Mouse (Mus musculus) layer of hippocampus, postnatal 25 days (tissue): ENCODE results near the gene 4932438A13Rik. TPM values are rescaled to one million over a fixed set of nuclear protein-coding genes. Genes with fewer than 3 reads are reported as not detected.

ENCODE experiments used
- DNase-seq, 2 experiments: peaks; one replicate each; pipeline ENCODE4 v3.0.0; 2022; ENCODE audit warnings: mixed read lengths in 2 of 2, low spot score in 1 of 2; ENCODE audit errors: extremely low spot score in 1 of 2
- total RNA-seq, 2 experiments: library from RNA; stranded (reverse); gene quantifications; 2 replicates each; pipeline ENCODE4 v1.2.3; 2021

Gene 4932438A13Rik
- total RNA-seq, result 10 to 100 TPM; 78.3 to 97.3 TPM

DNA sequence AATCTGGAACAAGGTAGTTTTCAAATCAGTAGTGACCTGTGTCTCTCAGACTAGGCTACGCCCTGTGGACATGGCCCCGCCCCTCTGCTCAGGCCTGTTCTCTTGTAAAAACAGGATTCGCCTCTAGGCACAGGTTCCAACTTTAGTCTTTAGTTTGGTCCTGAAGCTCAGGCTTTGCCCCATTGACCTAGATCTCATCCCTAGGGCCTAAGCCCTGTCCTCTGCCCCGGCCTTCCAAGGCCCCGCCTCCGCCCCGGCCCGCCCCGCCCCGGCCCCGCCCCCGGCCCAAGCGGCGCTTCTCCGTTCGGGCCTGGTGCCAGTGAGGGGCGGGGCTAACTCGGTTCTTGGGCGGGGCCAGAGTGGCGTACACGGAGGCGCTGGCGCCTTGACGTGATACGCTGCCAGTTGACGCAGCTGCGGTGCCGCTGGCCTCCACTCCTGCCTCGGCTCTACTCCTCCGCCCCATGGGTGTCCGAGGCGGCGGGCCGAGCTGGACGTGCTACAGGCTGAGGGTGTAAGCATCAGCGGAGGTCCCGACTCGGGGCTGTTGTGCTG, at the start of gene 4932438A13Rik:
Gene 4932438A13Rik, plus strand, starts transcription at position 384 of the 555 bp plus-strand sequence.
- DNase-seq, result peak; percentile 98 to 100

DNA sequence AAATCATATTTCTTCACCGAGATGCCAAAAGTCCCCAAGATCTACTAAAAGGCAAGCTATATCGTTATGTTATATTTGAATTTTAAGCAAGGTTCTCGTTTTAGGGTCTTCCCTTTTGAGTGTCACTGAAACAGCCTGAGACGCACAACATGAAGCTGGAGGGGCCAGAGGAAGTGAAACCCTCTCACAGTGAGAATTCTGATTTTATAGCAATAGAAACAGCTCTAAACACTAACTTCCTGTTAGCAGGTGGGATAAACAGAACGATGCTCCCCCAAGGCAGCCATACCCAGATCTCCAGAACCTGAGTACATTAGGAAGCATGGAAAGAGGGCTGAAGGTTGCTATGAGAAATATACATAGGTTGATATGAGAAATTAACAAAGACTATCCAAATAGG, 46.3 kb upstream of the 4932438A13Rik start:
- DNase-seq, result no peak

DNA sequence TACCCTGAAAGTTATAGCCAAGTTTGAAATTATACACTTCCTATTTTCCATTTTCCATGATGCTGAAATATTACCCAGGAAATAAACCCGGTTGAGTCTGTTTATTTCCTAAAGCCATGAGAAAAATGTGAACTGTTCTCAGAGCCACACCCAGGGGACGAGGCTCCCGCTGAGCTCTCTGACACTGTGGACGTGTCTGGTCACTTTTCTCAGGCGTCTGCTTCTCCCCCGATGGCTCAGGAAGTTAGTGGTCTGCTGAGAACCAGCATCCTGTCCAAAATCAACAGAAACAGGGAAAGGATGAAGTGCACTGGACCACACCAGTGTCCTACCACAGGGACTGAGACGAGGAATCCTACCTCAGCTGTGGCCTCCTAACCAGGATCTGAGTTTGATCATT, 43.5 kb upstream of the 4932438A13Rik start:
- DNase-seq, result no peak

DNA sequence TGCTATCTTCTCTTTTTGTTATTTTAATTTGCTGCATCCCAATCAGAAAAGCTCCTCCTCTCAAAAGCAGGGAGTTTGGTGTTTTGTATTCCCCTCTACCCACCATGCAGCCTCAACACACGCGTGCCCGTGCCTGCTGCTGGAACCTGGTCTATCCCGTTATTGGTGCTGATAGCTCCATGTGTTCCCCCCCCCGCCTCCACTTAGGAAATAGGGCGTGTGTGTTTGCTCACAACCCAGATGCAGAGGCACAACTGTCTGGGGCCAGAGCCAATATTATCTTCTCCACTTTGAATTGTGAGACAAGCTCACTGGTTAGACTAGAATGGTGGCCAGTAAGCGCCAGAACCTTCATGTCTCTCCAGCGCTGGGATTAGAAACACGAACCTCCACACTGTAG, 41.9 kb upstream of the 4932438A13Rik start:
- no peak for DNase-seq

DNA sequence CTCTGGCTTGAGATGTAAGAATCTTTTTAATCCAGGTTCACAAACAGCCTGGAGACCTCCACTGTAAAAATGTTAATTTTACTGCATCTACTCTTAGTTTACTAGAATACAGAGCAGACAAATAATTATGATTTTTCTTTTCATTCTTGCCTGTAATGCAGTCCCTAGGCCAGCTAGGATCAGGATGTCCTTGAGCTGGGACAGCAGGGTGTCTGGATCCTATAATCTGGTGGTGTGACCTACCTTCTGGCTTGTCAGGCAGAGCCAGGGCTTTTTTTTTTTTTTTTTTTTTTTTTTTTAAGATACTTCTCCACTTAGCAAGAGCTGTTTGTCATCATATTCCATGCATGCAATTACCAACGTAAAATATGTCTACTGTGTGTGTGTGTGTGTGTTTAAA, 37.8 kb upstream of the 4932438A13Rik start:
- DNase-seq, result no peak

DNA sequence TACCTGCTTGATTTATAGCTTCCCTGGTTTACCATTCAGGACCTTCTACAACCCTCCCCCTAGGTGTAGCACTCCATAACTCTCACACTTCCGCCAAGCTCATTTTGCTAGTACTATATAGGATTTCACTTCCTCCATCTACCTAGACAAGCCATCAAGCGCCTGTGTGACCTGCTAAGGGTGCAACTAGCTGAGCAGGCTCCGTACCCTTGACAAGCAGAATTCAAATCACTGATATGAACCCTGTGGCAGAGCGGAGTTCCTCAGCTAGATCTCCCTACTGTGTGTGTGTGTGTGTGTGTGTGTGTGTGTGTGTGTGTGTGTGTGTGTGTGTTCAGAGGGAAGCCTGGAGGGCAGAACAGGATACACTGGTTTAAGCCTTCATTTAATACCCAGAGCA, 37.4 kb upstream of the 4932438A13Rik start:
- DNase-seq, result no peak

DNA sequence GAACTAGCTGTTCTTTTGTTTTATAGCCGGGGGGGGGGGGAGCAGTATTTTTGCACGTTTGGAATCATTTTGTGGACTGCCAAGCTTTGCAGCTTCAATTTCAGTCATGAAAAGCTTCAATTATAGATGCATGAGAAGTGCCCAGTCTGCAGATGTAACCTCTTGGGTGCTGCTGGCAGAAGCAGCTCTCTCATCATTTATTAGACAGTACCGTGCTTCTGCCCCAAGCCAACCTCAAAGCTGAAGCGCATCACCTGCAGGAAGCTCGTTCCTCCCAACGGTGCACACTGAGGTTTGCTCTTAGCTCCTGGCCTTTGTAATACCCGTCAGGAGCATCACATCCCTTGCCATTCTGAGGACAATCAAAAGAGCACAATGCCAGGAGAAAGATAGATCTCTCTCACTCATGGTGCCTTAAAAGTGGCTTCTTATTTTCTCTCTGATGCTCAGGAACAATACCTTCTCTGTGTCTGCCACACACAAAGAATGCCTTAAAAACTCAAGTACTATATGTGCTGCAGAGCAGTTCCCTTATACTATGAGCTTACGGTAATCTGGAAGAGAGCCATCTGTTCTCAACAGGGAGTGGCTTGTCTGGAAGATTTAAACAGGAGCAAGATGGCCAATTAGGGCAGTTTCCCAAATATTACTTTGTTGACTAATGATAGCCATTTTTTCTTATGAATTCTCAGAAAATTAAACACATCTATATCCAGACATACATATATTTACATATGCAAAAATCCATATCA, 35.5 kb upstream of the 4932438A13Rik start:
- no peak for DNase-seq

DNA sequence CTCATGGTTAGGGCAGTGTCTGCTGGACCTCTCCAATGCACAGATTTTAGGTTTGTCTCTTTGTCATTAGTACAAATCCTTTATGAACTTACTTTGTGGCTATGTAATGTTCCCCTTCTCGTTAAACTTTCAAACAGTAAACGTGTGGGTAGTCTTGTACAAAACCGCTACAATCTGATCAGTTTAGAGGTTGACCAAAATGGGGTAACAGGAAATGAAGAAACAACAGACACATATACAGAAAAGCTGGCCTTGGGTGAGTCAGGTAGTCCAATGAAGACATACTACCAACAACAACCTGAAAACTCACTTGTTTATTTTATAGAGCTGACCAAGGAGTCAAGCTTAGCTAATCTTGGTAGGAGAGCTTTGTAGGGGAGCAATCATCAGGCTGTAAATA, 32.7 kb upstream of the 4932438A13Rik start:
- DNase-seq, result no peak

DNA sequence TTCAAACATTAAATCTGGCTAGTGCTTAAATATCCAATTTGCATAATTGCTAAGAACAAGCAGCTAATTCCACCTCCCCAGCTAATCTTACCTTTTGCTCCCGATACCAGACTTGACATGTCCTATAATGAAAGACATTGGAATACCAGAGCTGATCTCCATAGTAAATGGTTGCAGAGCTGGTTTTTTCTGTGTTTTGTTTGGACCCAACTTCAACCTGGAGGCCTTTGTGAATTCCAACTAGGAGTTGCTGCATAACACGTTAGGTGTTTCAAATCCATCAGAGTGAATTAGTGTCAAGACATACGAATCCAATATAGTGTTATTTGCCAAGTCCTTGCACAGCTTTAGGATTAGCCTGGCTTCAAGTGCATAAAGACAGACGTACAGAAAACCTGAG, 28.5 kb upstream of the 4932438A13Rik start:
- no peak for DNase-seq

DNA sequence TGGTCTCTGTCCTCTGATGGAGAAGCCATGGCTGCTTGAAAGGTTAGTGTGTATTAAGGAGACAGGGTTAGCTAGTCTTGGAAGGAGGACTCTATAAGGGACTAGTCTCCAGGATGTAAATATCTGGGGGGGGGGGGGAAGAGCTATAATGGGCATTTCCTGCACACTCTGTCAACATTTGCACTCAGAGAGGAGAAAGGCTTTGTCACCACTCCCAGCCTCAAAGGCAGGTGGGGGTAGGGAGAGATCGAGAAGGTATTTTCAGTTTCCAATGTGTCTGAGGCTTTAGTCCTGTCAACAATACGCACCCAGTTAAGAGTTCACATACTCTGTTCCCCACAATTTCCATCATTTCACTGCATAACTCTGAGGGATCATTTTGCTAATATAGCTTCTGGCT, 28.1 kb upstream of the 4932438A13Rik start:
- no peak for DNase-seq

DNA sequence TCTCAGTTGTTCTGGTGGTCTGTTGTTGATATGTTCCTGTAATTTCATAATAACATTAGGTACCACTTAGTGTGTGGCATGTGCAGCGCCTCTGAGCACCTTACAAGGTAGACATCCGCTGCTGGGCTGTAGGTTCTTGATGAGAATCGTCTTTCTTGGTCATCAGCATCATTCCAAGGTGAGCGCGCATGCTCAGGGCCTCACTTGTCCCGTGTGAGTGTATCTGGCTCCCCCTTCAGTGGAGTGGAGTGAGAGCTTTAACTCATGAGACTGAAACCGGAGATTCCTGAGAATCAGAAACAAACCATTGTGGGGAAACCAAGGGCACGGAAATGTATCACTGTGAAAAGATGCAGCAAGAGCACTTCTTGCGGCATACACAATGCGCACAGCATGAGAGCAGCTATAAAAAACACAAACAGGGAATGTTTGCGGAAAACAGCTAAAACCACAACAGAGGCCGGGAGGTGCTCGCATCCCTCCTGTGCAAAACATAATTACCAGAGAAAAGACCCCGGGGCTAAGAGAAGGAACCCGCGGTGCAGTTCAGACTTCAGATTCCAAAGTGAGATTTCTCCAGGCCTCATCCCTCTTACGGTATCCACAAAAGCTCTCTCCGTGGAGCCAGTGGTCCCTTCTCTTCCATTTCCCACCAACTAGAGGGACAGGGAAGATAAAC, 27.2 kb upstream of the 4932438A13Rik start:
- DNase-seq, result peak in 1 of 2 experiments; percentile 12

DNA sequence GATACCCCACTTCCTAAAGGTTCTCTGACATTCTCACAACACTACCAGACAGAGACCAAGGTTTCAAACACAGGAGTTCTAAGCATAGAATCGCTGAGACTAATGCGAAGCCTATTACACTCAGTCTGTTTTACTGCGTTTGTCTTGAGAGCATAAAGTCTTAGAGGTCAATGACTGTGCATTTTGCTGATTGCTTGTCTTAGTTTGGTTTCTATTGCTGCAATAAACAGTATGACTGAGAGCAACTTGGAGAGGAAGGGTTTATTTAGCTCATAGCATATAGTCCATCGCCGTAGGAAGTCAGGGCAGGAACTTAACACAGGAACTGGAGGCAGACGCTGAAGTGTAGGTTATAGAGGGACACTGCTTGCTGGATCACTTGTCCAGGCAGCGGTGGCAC, 26.1 kb upstream of the 4932438A13Rik start:
- DNase-seq, result no peak

DNA sequence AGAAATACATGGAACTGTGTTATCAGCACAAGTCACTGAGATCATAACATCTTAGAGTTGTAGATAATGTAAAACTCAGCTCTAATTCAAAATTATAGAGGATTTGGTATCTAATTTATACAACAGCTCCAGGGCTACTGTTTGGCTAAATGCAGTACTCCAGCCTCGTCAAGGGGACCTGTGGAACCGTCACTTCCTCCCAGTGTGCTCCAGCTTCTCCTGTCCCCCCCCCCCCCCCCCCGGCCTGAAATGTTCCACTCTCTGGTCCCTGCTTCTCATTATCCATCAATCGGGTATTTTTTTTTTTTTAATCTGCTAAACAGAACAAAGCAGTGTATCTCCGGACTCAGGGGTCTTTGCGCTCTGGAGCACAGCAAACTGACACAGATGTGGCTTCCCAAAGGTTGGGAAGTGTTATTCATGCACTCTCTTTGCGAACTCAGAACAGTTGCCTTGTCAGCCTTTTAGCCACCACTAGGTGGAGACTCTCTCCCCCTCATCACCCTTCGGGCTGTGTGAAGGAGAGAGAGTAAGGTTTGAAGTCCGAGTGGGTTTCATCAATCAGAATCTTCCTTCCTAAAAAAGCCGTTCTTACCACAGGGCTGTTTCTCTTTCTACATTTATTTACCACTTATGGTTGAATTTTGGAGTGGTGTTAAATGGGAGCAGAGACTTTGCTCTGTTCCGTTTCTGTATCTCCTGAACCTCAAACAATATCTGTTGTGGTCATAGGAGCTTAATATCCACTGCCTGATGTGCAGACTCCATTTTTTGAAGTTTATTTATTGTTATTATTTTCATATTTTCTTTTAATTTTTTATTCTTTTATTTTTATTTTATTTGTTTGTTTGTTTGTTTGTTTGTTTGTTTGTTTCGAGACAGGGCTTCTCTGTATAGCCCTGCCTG, 22.0 kb upstream of the 4932438A13Rik start:
- DNase-seq, result peak; percentile 27 to 51

DNA sequence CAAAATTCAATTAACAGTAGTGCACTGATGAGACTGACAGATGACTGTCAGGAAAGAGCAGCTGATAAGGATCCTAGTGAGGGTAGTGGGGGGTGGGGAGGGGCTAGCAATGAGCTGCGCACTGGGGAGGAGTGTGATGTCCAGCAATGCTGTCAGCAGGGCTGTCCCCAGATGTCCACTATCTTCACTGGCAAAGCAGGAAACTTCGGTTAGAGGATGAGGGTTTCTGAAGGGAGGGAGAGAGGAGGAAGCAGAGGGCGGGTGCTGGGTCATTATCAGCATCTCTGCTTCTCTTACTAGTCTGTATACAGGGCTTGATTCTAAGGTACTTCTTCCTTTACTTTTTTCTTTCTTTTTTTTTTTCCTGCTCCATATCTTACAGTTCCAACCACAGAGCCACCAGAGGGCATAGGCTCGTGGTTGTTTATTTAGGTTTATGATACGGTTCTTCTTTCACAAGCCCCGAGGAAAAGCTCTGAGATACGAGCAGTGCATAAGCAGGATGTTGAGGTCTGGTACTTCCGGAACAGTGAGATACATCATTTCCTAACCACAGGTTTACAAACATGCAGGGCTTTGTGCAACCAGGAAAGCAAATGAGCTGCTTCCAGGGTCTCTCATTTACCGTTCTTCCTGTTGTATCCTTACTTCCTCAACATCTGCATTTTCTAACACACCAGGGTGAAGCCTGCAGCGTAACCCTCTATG, 9.0 kb upstream of the 4932438A13Rik start:
- no peak for DNase-seq

DNA sequence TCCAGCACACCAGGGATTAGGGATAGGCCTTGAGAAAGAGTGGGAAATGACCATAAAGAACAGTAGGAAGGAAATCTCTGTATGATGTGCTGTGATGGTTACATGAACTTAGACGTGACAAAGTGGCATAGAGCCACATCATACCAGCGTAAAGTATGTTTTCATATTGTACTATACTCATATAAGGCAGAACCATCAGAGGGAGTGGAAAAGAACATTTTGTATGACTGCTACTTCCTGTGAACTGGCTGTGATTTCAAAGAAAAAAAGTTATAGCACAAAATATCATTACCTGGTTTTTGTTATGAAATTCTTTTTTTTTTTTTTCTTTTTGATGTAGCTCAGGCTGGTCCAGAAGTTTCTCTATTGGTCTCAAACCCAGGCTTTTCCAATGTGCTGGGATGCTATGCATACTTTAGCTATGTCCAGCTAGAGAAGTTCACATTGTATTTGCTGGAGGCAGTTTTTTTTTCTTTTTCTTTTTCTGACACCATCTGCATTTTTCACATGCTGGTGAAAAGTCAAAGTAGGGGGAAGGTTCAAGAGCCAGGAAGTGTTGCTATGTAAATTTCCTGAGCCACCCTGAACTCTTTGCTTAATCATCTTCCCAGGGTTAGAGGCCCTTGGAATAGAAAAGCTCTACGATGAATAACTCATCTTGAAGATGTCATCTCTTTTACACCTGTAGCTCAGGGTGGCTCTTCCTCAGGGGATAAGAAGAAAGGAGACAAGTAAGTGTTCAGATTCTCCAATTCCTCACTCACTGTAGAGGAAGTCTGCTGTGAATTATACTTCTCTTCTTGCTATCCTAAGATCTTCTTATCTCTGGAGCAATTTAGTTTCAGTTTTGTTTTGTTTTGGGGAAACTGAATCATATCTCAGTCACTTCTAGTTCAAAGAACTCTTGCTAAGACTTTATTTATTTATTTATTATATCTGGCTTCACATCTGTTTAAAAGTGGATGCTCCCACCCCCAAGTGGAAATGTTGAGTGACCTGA, 1.2 kb upstream of the 4932438A13Rik start:
- DNase-seq, result no peak

DNA sequence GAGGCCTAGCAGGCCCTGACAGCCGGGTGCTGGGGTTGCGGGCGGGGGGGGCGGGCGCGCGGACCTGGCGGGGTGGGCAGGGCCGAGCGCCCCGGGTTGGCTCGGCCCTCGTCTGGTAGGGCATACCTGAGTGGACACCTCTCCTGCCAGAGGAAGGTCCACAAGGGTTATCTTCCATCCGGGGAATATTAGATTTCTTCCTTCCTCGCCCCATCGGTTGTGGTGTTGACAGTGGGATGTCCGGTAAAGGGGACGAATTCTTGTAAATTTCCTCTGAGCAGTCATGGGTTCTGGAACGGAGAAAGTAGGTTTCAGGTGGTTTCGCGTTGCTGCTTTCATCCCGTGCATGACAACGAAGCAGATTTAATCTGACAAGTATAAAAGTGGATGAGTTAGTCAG, 523 bp downstream of the 4932438A13Rik start:
- no peak for DNase-seq

DNA sequence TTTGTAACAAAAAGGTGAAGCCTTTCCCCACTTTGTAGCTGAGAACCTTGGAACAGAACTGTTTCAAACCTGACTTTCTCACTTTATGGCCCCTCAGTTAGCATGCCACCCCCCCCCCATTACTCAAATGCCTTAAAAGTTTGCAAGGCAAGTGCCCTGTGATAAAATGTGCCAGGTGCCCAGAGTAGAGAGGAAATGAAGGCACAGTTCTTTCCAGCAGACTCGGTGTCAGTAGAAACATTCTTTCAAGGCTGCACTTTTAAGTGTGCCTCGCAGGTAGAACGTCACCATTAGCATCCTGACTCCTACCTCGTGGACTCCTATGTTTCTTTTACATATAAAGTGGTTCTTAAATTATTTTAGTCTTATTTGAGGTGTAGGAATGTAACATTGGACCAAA, 977 bp downstream of the 4932438A13Rik start:
- DNase-seq, result no peak

DNA sequence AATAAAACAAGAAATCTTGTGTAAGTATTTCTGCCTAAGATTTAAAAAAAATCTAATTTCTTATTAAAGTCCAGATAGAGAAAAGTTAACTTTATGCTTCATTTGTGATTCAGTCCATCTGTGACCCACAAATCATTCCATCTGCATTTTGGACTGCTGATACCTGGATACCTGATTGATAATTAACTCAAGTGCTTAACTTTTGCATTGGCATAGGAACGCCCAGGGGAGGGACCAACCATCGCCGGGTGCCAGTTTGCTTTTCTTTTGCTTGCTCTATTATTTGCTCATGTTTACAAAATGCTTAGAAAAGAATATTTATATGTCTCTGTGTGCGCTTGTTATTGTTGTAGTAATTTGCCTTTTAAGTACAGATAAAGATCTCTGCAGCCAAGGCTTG, 1.6 kb downstream of the 4932438A13Rik start:
- no peak for DNase-seq

DNA sequence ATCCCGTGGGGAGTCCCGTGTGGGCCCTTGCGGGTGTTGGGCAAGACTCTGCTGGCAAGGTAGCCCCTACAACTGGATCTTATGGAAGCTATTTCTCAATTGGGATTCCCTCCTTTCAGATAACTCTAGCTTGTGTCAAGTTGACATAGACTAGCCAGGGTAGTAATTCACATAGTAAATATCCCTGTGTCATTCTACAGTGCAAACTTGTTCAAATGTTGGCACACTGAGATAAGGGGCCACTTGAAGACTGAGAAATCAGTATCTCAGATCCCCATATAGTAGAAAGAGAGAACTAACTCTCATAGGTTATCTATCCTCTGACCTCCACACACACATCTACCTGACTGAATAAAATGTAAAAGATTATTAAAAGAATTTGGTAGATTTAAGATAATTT, 42.5 kb downstream of the 4932438A13Rik start:
- DNase-seq, result no peak
